Mouse (Mus musculus): ENCODE data around the gene Gm20441. TPM values are rescaled to one million over a fixed set of nuclear protein-coding genes. Genes with fewer than 3 reads are reported as not detected.
A peak's percentile ranks its signal among the peaks of the same experiment; 100 is the strongest.

Gm20441 gene
- polyA plus RNA-seq, 1 experiment from 2014 or later: not detected

DNA sequence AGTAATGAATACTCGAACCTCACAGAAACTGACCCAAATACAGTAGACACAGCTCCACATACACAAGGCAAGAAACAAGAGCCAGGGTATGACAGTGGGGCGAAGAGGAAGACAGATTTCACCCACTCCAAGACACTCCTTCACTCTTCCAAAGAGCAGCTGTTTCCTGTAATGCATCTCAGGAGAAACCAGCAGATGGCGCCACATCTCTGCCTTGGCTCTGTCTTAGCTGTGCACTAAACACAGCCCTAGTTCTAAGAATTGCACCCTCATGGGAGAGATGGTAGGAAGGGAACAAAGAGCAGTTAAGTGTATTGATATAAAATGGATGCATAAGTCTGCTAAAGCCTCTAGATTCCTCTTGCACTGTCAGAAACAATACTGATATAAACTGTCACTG is 36.7 kb downstream of the Gm20441 start:
- Histone ChIP-seq H3K27me3 (no peaks in the 10 kb centered on the region), H3K4me1 (no peaks in the 10 kb centered on the region), H3K9ac (no peak overlapping the region), H3K4me2 (replicated peaks) (no peak overlapping the region), H3K4me3 (no peak overlapping the region), H3K9me3 (replicated peaks) (no peaks in the 10 kb centered on the region), H3K27ac (peak overlapping the region; percentile 30; the same call in 1 of the 2 replicates), H3K36me3 (peaks cover 85% of the 10 kb centered on the region)
- ATAC-seq (ENCODE audit: low FRiP score): peak; percentile 83
- 49% methylated on average over 3 of the region's 3 CpGs for WGBS

DNA sequence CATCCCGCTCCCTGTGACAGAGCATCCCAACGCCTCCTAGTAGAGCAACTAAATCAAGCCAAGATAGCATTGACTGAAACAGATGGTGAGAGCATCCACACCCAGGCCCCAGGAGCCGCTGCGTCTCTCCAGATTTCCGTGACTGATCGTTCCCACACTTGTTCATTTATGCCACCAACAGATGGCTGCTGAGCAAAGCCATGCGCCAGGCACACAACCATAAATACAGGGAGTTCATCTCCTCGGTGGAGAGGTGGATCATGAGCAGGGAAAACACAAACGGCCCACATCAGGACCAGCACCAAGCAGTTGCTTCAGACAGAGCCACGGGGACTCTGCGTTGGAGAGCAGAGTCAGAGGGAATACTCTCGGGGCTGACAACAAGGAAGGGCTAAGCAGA is 37.4 kb downstream of the Gm20441 start:
- H3K4me2 ChIP-seq (replicated peaks): no peak overlapping the region
- WGBS: 92% methylated on average over 12 of the region's 12 CpGs
- no peaks in the 10 kb centered on the region for H3K27me3 ChIP-seq
- no peak overlapping the region for H3K27ac ChIP-seq
- no peaks in the 10 kb centered on the region for H3K4me1 ChIP-seq
- no peak for ATAC-seq (ENCODE audit: low FRiP score)
- H3K9ac ChIP-seq: no peak overlapping the region
- no peak overlapping the region for H3K4me3 ChIP-seq
- H3K36me3 ChIP-seq: peaks cover 85% of the 10 kb centered on the region
- H3K9me3 ChIP-seq (replicated peaks): no peaks in the 10 kb centered on the region

DNA sequence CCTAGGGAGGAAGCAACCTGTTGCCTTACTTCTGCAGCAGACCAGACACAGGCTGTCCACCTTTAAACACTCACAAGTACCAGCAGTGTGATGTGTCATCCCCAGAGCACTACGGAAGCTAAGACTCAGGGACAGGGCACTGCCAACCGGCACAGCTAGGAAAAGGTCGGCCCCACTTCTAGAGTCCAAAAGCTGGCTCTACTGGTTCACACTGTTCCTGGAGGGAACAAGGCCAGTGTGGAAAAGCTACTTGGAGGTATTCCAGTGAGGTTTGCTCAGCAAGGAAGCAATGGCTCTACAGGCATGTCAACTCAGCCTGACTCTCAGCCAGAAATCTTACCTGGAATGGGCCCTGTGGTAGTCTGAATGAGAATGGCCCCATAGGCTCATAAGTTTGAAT is 39.9 kb downstream of the Gm20441 start:
- WGBS: 95% methylated on average over 3 of the region's 3 CpGs
- Histone ChIP-seq H3K27ac (no peak overlapping the region), H3K36me3 (peaks cover 84% of the 10 kb centered on the region), H3K9me3 (replicated peaks) (no peaks in the 10 kb centered on the region), H3K27me3 (no peaks in the 10 kb centered on the region), H3K9ac (no peak overlapping the region), H3K4me3 (no peak overlapping the region), H3K4me1 (no peaks in the 10 kb centered on the region), H3K4me2 (replicated peaks) (no peak overlapping the region)
- no peak for ATAC-seq (ENCODE audit: low FRiP score)

DNA sequence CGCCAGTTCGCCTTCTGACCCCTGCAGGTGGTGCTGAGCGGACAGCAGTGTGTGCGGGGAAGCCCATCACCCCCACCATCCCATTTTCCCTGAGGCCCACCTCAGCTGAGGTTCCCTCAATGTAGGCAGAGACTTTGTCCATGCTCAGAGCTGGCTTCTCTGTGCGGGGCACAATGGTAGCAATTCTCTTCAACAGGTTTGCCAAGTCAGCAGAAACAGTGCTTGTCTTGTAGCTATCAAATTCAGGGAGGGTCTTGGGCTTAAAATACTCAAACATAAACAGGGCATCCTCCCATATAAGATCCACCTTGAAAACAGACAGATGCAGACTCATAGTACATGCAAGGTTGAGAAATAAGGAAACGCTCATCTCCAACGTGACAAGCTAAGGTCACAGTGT is 55.3 kb downstream of the Gm20441 start:
- H3K27ac ChIP-seq: no peak overlapping the region
- no peaks in the 10 kb centered on the region for H3K9me3 ChIP-seq (replicated peaks)
- no peaks in the 10 kb centered on the region for H3K4me1 ChIP-seq
- WGBS: 92% methylated on average over 7 of the region's 7 CpGs
- H3K36me3 ChIP-seq: peaks cover 84% of the 10 kb centered on the region
- no peak for ATAC-seq (ENCODE audit: low FRiP score)
- H3K4me3 ChIP-seq: no peak overlapping the region
- H3K27me3 ChIP-seq: no peaks in the 10 kb centered on the region
- no peak overlapping the region for H3K9ac ChIP-seq
- H3K4me2 ChIP-seq (replicated peaks): no peak overlapping the region

Other genes with a start within 250 kb of the Gm20441 start
- gene Lrrc75b, start 220.6 kb downstream of the Gm20441 start, polyA plus RNA-seq (2016; fragmentation: Nextera tagmentation; extraction: Ambion mirVana): 14.6 and 15.4 TPM in 2 replicates
- gene Ggt1, start 219.3 kb downstream of the Gm20441 start, polyA plus RNA-seq (2016; fragmentation: Nextera tagmentation; extraction: Ambion mirVana): 1.1 and 2.0 TPM in 2 replicates
- 1.1 and 2.1 TPM in 2 replicates for gene Ggt5, start 191.6 kb downstream of the Gm20441 start, polyA plus RNA-seq (2016; fragmentation: Nextera tagmentation; extraction: Ambion mirVana)
- 2.8 TPM in 2 replicates for gene Susd2, start 136.9 kb downstream of the Gm20441 start, polyA plus RNA-seq (2016; fragmentation: Nextera tagmentation; extraction: Ambion mirVana)
- 44.1 and 48.7 TPM in 2 replicates for gene Cabin1, start 16.6 kb downstream of the Gm20441 start, polyA plus RNA-seq (2016; fragmentation: Nextera tagmentation; extraction: Ambion mirVana)
- gene Ddt, start 7.5 kb downstream of the Gm20441 start, polyA plus RNA-seq (2016; fragmentation: Nextera tagmentation; extraction: Ambion mirVana): 86.4 and 90.4 TPM in 2 replicates
- gene Gstt3, start 460 bp upstream of the Gm20441 start, polyA plus RNA-seq (2016; fragmentation: Nextera tagmentation; extraction: Ambion mirVana): 5.0 and 5.1 TPM in 2 replicates
- gene Gstt1, start 17.6 kb upstream of the Gm20441 start, polyA plus RNA-seq (2016; fragmentation: Nextera tagmentation; extraction: Ambion mirVana): 6.7 and 8.7 TPM in 2 replicates
- not detected in 2 replicates for gene Gstt4, start 41.6 kb upstream of the Gm20441 start, polyA plus RNA-seq (2016; fragmentation: Nextera tagmentation; extraction: Ambion mirVana)
- gene Gstt2, start 56.5 kb upstream of the Gm20441 start, polyA plus RNA-seq (2016; fragmentation: Nextera tagmentation; extraction: Ambion mirVana): 7.9 and 8.4 TPM in 2 replicates
- gene Mif, start 79.3 kb upstream of the Gm20441 start, polyA plus RNA-seq (2016; fragmentation: Nextera tagmentation; extraction: Ambion mirVana): 1,134 and 1,420 TPM in 2 replicates
- 2.7 and 2.9 TPM in 2 replicates for gene Derl3, start 112.5 kb upstream of the Gm20441 start, polyA plus RNA-seq (2016; fragmentation: Nextera tagmentation; extraction: Ambion mirVana)
- gene Smarcb1, start 140.7 kb upstream of the Gm20441 start, polyA plus RNA-seq (2016; fragmentation: Nextera tagmentation; extraction: Ambion mirVana): 296 and 298 TPM in 2 replicates
- gene Chchd10, start 152.2 kb upstream of the Gm20441 start, polyA plus RNA-seq (2016; fragmentation: Nextera tagmentation; extraction: Ambion mirVana): 15.4 and 15.5 TPM in 2 replicates
- 55.2 and 56.1 TPM in 2 replicates for gene Mmp11, start 155.5 kb upstream of the Gm20441 start, polyA plus RNA-seq (2016; fragmentation: Nextera tagmentation; extraction: Ambion mirVana)
- gene Gm867, start 159.7 kb upstream of the Gm20441 start, polyA plus RNA-seq (2016; fragmentation: Nextera tagmentation; extraction: Ambion mirVana): 1.5 and 1.7 TPM in 2 replicates
- gene Vpreb3, start 162.1 kb upstream of the Gm20441 start, polyA plus RNA-seq (2016; fragmentation: Nextera tagmentation; extraction: Ambion mirVana): 0.34 and 0.98 TPM in 2 replicates
- not detected in 2 replicates for gene Gm5134, start 173.6 kb upstream of the Gm20441 start, polyA plus RNA-seq (2016; fragmentation: Nextera tagmentation; extraction: Ambion mirVana)